Mouse (Mus musculus) bone marrow macrophage, adult 2 months (primary cell): Measurements from ENCODE around the gene Mnat1.

Experiments
- CTCF ChIP-seq: IDR thresholded peaks from 2 replicates; pipeline ENCODE4 v1.5.1; 2012; ENCODE audit warnings: low read depth, mild to moderate bottlenecking, low read length, moderate library complexity
- POLR2A ChIP-seq: IDR thresholded peaks from 2 replicates; pipeline ENCODE4 v1.6.1; 2012; ENCODE audit warnings: mild to moderate bottlenecking, low read depth, low read length, borderline replicate concordance

DNA sequence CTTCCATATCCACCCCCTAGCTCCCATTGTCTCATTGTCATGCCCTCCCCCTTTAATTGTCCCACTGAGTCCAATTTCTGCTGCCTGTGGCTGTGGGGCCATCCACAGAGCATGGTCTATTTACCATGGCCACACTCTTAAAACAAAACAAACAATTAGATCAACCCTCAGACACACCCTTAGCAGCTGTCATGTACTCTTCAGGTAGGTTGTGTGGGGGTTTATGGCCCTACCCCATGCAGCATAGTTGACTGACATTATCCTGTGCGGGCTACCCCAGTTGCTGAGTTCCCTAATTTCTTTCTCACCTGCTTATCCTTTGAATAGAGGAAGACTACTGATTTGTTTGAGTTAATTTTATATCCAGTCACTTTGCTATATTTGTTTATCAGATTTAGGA is 136.8 kb downstream of the Mnat1 start:
- TF ChIP-seq POLR2A (no peak), CTCF (no peak)
